Mouse (Mus musculus) natural killer cell, adult 2 months (primary cell): Measurements from ENCODE around the gene Cfc1.

Experiments
- DNase-seq, 2 experiments: peaks; one replicate each; pipeline ENCODE4 v3.0.0; 2022; ENCODE audit warnings: low spot score in 2 of 2

The Cfc1 gene

DNA sequence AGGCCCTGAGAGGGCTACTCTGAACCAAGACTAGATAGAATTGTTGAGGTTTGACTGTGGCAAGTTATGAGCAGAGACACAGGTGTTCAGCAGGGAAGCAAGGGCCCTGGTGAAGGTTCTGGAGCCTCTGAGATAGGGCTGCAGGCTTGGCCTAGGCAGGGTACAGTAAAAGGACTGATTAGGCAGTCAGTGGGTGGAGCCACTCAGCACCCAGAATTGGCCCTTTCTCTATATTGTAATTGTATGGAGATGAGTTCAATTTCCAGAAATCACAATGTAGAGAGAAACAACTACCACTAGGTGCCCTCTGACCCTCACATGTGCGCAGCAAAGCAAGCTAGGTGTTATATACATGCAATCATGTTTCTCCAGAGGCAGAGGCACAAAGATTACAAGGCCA, 18.2 kb downstream of the Cfc1 start:
- DNase-seq: no peak

DNA sequence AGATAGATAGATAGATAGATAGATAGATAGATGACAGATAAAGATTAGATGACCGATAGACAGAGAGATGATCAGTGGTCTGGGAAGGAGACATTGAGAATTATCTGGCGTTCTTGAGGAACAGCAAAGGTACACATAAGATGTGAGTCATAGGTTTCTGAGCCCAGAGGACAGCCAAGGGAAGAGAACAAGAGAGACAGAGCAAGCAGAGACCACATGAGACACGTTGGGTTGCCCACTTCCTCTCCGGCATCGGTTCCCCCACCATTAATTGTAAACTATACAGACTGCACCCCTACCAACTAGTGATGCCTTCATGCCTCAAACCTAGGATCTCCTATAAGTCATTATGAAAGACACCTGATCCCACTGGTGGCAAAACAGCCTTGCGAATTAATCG, 18.8 kb downstream of the Cfc1 start:
- no peak for DNase-seq

DNA sequence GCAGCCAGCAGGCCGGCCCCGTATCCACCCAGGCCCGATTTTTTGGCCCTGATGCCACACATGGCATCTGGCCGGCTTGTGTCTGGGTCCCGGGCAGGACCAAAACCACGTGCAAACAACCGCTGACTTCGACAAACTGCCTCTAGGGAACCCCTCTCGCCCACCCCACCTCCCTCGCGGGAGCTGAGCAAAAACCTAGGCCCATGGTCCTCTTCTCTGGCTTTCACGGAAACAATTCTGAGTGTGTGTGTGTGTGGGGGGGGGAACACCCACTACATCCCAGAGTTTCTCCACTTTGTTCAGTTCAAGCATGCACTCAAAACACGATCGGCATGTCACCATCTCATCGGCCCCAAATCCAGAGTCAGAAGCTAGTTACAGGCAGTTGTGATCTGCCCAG, 25.4 kb downstream of the Cfc1 start, which contains the start of gene Prss40:
Gene Prss40, minus strand, starts transcription at position 101 of the 400 bp plus-strand sequence.
- no peak for DNase-seq

DNA sequence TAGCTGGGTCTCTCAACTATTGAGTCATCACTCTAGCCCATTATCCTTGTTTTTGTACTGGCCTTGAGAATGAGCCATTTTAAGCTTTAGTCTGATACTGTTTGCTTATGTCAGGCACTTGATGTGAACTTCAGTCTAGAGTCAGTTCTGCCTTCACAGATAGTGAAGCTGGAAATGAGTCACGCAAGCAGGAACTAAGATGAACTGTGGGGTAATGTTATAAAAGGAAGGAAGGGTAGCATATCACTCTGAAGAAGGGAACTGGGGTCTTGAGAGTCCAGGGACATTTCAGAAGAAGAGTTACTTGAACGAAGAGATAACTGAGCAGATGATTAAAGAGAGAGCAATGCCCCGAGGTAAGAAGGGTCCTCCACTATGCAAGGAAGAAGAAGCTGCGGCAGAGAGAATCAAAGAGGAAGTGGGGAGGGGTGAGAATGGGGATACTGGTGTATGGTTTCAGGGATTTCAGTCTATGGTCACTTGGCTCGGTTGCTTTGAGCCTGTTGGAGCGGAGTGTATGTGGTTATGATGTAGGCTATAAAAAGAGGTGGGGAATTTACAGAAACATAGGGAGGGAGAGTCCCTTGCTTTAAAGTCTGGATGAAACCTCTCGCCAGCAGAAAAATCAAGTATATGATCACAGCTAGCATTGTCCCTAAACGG, 29.1 kb downstream of the Cfc1 start:
- no peak for DNase-seq

DNA sequence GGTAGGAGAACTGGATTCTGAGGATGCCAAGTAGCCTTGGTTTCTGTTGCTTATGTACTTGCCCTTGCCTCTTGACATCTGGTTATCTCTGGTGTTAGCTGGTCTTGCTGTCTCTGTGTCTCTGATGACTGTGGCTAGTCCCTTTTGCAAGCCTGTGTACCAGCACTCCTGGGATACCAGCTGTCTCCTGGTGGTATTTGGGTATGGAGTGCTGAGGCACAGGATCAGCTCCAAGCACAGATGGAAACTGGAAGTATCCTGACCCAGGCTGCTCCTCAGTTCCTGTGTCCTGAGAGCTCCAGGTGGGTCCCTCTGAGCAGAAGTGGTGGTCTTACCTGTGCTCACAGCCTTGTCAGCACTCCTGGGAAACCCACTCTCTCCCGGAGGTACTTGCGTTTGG, 32.7 kb downstream of the Cfc1 start:
- DNase-seq: no peak

DNA sequence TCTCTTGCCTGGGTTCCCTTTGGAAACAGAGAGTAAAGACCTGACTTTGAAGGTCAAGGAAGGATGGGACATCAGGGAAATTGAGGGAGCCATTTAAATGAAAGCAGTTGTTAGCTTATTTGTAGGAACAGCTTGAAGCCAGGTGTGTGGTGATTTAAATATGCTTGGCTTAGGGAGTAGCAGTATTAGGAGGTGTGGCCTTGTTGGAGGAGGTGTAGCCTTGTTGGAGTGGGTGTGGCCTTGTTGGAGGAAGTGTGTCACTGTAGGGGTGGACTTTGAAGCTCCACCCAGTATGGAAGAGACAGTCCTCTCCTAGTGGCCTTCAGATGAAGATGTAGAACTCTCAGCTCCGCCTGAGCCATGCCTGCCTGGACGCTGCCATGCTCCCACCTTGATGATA, 34.4 kb downstream of the Cfc1 start:
- DNase-seq: no peak

DNA sequence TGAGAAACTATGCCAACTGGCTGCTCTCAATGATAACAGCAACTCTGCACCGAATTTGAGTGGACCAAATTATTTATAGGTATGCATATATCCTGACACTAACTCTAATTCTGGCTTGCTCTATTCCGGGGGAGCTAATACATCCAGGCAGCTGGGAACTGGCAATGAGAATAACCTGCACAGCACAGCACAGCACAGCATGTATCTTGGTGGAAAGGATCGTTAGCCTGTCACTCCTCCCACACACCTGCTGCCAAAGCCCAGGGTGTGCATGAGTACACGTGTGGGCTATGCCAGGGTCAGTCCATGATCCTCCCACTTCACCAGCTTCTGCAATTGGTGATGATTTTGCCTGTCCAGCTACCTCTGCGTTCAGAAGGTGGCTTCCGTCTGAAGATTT, 36.0 kb downstream of the Cfc1 start:
- no peak for DNase-seq

DNA sequence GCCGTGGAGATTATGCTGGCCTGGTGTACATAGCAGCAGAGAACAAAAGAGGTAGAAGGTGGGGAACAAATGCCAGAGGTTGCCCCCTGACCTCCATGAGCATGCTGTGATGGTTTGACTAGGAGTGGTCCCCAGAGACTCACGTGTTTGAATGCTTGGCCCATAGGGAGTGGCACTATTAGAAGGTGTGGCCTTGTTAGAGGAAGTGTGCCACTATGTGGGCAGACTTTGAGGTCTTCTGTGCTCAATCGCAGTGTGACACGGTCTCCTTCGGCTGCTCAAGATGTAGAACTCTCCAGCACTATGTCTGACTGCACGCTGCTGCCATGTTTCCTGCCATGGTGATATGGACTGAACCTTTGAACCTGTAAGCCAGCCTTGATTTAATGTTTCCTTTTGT, 37.8 kb downstream of the Cfc1 start:
- DNase-seq: no peak

DNA sequence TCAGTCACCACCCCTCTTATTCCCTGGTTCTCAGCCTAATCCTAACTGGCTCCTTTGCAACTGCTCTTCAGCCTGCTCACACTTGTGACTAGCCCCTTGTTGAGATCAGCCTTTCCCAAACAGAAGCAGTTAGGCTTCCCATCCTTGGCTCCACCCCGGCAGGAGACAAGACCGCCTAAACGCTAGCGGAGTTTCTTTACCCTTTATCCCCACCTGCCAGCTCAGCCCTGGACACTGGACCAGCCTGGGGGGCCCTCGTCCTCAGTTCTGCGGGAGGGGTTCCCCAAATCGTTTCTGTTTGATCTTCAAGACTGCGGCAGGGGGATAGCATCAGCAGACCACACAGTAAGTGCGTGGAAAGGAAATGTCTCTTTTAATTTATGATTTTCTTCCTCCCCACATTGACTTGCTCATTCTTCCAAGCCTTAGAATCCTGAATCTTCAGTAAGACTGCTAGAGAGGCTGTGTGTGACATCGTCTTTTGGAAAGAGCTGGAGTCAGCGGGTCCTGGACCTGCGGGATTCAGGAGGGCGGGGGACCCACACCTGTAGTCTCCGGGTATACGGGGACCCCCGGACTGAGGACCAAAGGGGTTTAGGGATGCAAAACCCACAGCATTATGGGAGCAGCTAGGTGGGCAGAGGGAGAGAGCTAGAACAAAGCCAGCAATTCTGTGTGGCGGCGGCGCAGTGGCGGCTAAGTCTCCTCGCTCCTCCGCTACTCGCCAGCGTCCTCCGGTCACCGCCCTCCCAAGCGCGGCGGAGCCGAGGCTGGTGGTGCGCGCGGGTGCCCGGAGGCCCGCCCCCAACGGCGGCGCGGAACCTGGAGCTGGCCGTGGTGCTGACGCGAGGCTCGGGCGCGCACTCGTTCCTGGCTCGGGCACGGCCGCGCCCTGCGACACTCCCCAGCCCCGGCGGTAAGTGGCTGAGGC, 43.7 kb downstream of the Cfc1 start, which contains the start of gene Amer3:
Gene Amer3, plus strand, starts transcription at position 807 of the 931 bp plus-strand sequence.
- DNase-seq: peak; percentile 1 to 14

DNA sequence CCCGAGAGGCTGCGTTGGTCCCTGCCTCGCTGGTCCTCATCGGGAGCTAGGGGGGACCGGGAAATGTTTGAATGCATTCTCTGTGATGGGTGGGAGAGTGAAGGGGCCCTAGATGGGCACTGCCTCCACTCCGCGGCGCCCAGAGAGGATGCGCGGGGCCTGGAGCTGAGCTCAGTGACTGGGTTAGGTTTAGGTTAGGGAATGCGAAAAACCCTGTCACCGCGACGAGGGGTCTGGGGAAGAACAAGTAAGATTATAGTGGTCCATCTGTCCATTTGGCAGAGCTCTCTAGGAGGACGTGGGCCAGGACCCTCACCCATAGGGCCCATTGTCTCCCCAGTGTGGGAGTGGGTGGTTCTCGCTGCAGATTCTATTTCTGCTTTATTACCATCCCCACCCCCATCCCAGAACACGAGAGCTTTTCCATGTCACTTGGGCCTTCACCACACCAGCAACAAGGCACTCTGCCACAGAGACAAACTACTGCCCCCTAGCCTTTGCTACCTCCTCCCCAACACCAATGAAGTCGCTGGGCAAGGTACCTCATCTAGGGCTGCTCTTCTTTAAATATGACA, 44.4 kb downstream of the Cfc1 start:
- no peak for DNase-seq

DNA sequence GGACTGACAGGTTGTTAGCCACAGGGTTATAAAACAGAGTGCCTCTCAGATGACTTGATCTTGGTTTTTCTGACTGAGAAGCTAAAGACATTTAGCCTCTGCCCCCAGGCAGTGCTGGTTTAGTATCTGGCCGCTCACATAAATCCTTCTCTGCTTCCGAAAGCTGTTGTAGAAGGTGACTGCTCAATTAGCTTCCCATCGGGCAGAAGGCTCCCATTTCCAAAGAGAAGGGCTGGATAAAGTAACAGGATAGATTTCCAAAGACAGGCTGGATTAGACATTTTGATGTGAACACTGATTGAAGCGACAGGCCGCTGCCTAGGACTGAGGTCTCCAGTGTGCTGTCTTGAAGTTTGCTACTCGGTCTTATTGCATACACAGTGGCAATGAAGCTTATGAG, 46.8 kb downstream of the Cfc1 start:
- no peak for DNase-seq

DNA sequence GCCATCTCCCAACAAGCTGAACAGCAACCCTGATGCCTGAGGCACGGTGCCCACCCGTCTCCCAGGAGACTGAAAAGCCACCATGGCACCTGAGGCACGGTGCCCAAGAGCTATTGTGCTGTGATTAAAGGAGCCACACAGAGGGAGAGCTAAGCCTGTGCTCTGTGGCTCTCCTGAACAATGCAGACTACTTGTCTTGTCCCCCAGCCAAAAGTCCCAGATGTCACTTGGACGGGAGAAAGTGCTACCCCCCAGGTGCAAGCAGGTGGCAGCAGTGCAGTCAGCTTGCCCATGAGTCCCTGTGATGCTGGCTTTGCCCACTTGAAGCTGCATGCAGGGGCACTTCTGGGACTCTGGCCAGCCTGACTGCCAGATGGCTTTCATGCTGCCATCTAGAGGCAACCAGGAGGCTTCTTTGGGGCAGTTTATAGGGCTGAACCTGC, 48.4 kb downstream of the Cfc1 start:
- DNase-seq: no peak

DNA sequence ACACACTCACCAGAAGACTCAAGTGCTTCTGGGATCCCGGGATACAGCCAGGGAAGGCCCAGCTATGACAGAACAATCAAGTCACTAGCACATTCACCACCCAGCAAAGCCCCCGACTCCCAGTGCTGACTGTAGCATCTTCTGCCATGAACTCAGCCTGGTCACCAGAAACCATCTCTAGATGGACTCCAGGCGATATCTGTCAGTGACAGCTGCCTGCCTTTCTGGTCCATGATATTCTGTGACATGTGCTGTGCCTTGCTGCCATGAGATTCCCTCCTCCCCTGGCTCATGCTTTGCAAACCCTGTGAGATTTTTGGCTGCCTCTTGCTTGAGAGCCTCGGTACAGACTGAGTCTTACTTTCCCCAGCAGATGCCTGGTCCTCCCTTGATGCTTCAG, 49.3 kb downstream of the Cfc1 start:
- DNase-seq: no peak

DNA sequence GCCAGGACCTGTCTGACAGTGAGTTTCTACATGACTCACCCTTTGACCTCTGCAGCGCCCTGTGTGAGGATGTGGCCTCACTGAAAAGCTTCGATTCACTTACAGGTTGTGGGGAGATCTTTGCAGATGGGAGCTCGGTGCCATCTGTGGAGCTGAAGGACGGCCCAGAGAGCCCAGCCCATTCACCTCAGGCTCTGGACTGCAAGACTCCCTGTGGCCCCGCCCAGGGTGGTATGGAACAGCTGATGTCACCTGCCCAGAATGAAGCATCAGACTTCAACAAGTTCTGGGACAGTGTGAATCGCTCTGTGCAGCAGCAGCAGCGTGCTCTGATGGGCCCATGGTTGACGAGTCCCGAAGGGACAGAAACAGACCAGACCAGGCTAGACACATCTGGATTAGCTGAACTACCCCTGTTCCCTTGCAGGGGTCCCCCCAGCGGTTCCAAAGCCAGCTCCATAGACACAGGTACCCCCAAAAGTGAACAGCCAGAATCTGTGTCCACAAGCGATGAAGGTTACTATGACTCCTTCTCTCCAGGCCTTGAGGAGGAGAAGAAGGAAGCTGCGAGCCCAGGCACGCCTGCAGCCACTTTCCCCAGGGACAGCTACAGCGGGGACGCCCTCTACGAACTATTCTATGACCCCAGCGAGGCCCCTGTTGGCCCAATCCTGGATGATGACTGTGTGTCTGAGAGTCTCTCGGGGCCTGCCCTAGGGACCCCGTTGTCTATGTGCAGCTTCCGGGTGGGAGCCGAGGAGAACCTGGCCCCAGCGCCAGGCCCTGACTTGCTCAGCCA, 52.0 kb downstream of the Cfc1 start:
- DNase-seq: no peak
